Mouse (Mus musculus): ENCODE measurements around the gene Hsf4. TPM values are rescaled to one million over a fixed set of nuclear protein-coding genes. Genes with fewer than 3 reads are reported as not detected.
A peak's percentile ranks its signal among the peaks of the same experiment; 100 is the strongest.

The Hsf4 gene
- polyA plus RNA-seq, 1 experiment from 2014 or later, result 0.09 TPM

DNA sequence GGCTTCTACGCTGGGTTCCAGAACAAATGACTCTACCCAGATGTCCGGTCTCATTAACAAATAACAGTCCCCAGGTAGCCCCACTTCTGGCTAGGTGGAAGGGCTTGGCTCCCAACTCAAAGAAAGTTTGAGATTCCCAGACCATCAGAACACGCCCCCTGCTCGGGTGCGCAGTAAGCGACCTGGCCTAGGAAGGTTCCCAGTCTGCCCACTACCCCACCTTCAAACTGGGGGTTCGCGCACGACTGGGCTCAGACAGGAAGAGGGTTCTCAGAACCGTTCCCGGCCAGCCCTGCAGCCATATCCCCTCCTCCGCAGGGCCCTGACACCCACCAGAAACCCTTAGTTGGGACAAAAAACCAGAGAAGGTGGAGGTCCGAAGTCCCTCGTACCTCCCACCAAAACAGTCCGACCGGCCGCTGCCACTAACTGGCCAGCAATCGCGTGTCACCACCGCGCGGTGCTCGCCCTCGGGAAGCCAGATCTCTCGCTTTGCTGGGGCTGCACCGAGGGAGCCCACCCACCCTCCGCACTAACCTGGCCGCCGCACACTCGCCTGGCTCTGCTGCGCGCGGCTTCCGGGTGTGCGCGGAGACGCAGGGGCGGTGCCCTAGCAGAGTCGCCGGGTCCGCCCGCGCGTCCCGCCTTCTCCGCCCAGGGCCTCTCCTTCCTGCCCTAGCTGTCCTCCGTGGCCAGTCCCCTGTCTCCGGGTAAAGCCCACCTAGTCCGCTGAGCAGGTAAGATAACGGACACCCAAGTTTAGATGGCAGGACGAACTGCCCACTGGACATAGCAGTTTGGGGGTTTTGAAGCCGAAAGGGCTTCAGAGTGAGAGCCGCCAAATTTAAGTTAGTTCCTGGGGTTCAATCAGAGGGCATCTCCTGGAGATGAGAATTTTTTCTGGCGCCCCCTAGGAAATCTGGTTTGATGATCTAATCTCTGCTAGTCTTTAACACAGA is 5.3 kb upstream of the Hsf4 start, which contains the start of the genes Tradd and Fbxl8:
Gene Tradd (minus strand): TSS at position 586 of the 959 bp plus-strand sequence.
Gene Fbxl8 (plus strand): TSS at position 625 of the 959 bp plus-strand sequence.
- peak within 1 kb of the TSS; percentile 74 for H3K4me3 ChIP-seq
- H3K4me1 ChIP-seq (replicated peaks), result peaks cover 39% of the 10 kb centered on the region
- no peaks in the 10 kb centered on the region for H3K36me3 ChIP-seq
- 1% methylated on average over 54 of the region's 54 CpGs for WGBS
- peaks cover 100% of the 10 kb centered on the region for H3K27me3 ChIP-seq (ENCODE audit: insufficient read depth, poor library complexity, severe bottlenecking)
- peak; percentile 76 for DNase-seq (ENCODE audit: low spot score)
- H3K9me3 ChIP-seq, result peaks cover 13% of the 10 kb centered on the region
- H3K27ac ChIP-seq, result peak within 1 kb of the TSS; percentile 56

DNA sequence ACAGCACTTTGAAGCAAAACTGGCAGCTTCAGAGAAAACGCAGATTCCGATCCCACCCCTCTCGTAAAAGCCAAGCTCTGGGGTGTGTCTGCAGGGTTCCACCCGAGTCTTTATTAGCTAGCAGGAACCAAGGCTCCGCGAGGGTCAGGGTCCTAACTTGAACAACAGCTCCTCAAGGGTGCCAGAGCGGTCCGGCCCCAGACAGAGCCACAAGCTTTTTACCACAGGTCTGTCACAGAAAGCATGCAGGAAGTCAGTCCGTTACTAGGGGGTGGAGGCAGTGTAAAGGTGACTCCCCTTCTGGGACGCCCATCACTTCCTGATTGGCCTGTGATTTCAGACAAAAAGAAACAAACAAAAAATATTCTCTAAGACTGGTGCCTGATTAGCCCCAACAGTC is 4.5 kb upstream of the Hsf4 start:
- Histone ChIP-seq H3K9me3 (peaks cover 13% of the 10 kb centered on the region), H3K4me3 (peak overlapping the region; percentile 74), H3K27ac (no peak overlapping the region), H3K27me3 (ENCODE audit: insufficient read depth, poor library complexity, severe bottlenecking) (peaks cover 100% of the 10 kb centered on the region), H3K36me3 (no peaks in the 10 kb centered on the region), H3K4me1 (replicated peaks) (peaks cover 39% of the 10 kb centered on the region)
- no peak for DNase-seq (ENCODE audit: low spot score)
- 16% methylated on average over 10 of the region's 10 CpGs for WGBS

DNA sequence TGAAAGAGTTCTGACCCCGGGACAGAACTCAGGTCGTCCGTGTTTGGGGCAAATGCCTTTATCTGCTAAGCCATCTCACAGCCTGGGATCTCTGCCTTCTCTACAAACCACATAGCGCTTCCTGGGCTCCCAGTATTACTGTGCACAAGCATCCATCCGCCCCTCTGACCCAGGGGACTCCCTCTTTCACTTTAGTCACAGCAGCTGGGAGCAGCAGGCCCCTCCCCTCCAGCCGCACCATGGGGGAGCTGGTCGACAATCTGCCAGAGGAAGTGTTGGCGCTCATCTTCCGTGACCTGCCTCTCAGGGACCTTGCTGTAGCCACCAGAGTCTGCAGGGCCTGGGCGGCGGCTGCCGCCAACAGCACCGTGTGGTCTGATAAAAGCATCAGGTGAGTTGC is 2.8 kb upstream of the Hsf4 start:
- no peak for DNase-seq (ENCODE audit: low spot score)
- H3K36me3 ChIP-seq, result no peaks in the 10 kb centered on the region
- H3K27ac ChIP-seq, result no peak overlapping the region
- H3K27me3 ChIP-seq (ENCODE audit: insufficient read depth, poor library complexity, severe bottlenecking), result peaks cover 100% of the 10 kb centered on the region
- H3K4me3 ChIP-seq, result no peak overlapping the region
- peaks cover 9% of the 10 kb centered on the region for H3K9me3 ChIP-seq
- peaks cover 50% of the 10 kb centered on the region for H3K4me1 ChIP-seq (replicated peaks)
- WGBS, result 6% methylated on average over 13 of the region's 13 CpGs

GRCm38 (mm10) chr8:105268342-105269074 is 1.1 kb upstream of the Hsf4 start:
- Histone ChIP-seq H3K9me3 (peaks cover 6% of the 10 kb centered on the region), H3K4me1 (replicated peaks) (peaks cover 53% of the 10 kb centered on the region), H3K4me3 (peak overlapping the region; percentile 59), H3K36me3 (no peaks in the 10 kb centered on the region), H3K27me3 (ENCODE audit: insufficient read depth, poor library complexity, severe bottlenecking) (peaks cover 100% of the 10 kb centered on the region), H3K27ac (peak overlapping the region; percentile 45)
- peak; percentile 81 for DNase-seq (ENCODE audit: low spot score)
- under 1% methylated on average over 65 of the region's 65 CpGs for WGBS

GRCm38 (mm10) chr8:105269075-105269458 is 534 bp upstream of the Hsf4 start:
- no peak for DNase-seq (ENCODE audit: low spot score)
- Histone ChIP-seq H3K36me3 (no peaks in the 10 kb centered on the region), H3K27ac (peak overlapping the region; percentile 45), H3K9me3 (peaks cover 6% of the 10 kb centered on the region), H3K4me3 (peak overlapping the region; percentile 59), H3K4me1 (replicated peaks) (peaks cover 51% of the 10 kb centered on the region), H3K27me3 (ENCODE audit: insufficient read depth, poor library complexity, severe bottlenecking) (peaks cover 100% of the 10 kb centered on the region)
- WGBS, result under 1% methylated on average over 10 of the region's 10 CpGs

DNA sequence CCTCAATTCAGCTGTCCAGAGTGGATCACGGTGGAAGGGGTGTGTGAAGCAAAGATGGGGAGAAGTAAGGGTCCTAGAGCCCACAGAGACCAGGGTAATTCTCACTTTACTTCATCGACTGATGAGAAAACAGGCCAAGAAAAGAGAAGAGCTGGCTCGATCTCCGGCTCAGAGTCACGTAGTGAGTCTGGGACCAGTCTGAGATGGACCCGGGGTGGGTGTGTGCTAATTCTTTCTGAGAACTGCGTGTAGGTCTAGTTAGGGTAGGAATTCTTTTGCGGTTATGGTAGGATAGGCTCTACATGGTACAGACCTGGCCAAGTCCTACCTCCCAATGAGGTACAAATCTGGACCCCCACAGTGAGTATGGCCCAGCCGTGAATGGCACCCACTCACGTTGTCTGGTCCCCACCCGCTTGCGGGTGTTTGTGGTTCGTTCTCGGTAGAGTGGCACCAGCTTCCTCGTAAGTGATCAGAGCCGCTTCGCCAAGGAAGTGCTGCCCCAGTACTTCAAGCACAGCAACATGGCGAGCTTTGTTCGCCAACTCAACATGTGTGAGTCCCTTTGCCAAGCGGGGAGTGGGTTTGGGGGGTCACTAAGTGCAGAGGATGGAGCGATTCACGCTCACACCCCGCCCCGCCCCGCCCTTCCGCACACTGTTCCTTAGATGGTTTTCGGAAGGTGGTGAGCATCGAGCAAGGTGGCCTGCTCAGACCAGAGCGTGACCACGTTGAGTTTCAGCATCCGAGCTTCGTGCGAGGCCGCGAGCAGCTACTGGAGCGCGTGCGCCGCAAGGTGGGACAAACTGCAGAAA is 707 bp downstream of the Hsf4 start:
- peak; percentile 40 for DNase-seq (ENCODE audit: low spot score)
- Histone ChIP-seq H3K27me3 (ENCODE audit: insufficient read depth, poor library complexity, severe bottlenecking) (peaks cover 100% of the 10 kb centered on the region), H3K4me1 (replicated peaks) (peaks cover 41% of the 10 kb centered on the region), H3K4me3 (peak overlapping the region; percentile 59), H3K36me3 (no peaks in the 10 kb centered on the region), H3K27ac (no peak overlapping the region), H3K9me3 (peaks cover 6% of the 10 kb centered on the region)
- 2% methylated on average over 39 of the region's 39 CpGs for WGBS

DNA sequence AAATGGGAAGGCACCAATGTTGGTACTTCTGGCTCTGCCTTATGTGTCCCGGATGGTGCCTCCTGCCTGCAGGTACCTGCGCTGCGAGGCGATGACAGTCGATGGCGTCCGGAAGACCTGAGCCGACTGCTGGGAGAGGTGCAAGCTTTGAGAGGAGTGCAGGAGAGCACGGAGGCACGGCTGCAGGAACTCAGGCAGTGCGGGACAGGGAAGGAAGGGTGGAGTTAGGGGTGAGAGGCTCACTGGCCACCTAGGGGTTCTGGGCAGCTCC is 1.2 kb downstream of the Hsf4 start:
- peaks cover 47% of the 10 kb centered on the region for H3K4me1 ChIP-seq (replicated peaks)
- peak overlapping the region; percentile 11; the same call in 1 of the 2 replicates for H3K4me3 ChIP-seq
- H3K27ac ChIP-seq, result no peak overlapping the region
- 2% methylated on average over 11 of the region's 11 CpGs for WGBS
- H3K36me3 ChIP-seq, result no peaks in the 10 kb centered on the region
- peaks cover 100% of the 10 kb centered on the region for H3K27me3 ChIP-seq (ENCODE audit: insufficient read depth, poor library complexity, severe bottlenecking)
- DNase-seq (ENCODE audit: low spot score), result no peak
- H3K9me3 ChIP-seq, result peaks cover 6% of the 10 kb centered on the region

DNA sequence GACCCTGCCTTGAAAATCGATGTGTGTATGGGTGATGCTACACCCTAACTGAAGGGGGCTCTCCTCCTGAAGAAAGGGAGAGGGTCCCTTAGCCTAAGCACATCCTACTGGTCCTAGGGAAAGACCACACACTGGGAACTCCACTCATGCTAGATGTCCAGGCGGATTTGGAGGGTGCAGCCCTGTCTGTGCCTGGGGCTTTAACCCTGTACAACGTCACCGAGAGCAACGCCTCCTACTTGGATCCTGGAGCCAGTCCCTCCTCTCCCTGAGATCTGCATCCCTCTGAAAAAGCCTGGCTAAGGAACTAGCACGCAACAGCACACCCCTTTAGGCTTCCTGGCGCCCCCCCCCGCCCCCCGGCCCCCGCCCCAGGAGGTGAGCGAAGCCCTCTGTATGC is 5.8 kb downstream of the Hsf4 start:
- no peaks in the 10 kb centered on the region for H3K9me3 ChIP-seq
- peaks cover 7% of the 10 kb centered on the region; the same call in 1 of the 2 replicates for H3K36me3 ChIP-seq
- peak overlapping the region; percentile 55; the same call in 1 of the 2 replicates for H3K4me3 ChIP-seq
- H3K4me1 ChIP-seq (replicated peaks), result peaks cover 39% of the 10 kb centered on the region
- H3K27ac ChIP-seq, result no peak overlapping the region
- WGBS, result 6% methylated on average over 11 of the region's 11 CpGs
- DNase-seq (ENCODE audit: low spot score), result no peak
- peaks cover 100% of the 10 kb centered on the region for H3K27me3 ChIP-seq (ENCODE audit: insufficient read depth, poor library complexity, severe bottlenecking)

- no peaks in the 10 kb centered on the region for H3K9me3 ChIP-seq
- no peak for DNase-seq (ENCODE audit: low spot score)
- 5% methylated on average over 10 of the region's 10 CpGs for WGBS
- H3K36me3 ChIP-seq, result peaks cover 10% of the 10 kb centered on the region; the same call in 1 of the 2 replicates
- peak within 1 kb of the TSS; percentile 30 for H3K27ac ChIP-seq
- H3K4me3 ChIP-seq, result peak within 1 kb of the TSS; percentile 55
- peaks cover 100% of the 10 kb centered on the region for H3K27me3 ChIP-seq (ENCODE audit: insufficient read depth, poor library complexity, severe bottlenecking)
- H3K4me1 ChIP-seq (replicated peaks), result peaks cover 34% of the 10 kb centered on the region
Observed at GRCm38 (mm10) chr8:105275840-105276239, 6.2 kb downstream of the Hsf4 start, which contains the start of gene Nol3. TSS of gene Nol3 (plus strand) at chr8:105276140.

- Histone ChIP-seq H3K27me3 (ENCODE audit: insufficient read depth, poor library complexity, severe bottlenecking) (peaks cover 100% of the 10 kb centered on the region), H3K4me3 (peak overlapping the region; percentile 55), H3K4me1 (replicated peaks) (peaks cover 32% of the 10 kb centered on the region), H3K9me3 (no peaks in the 10 kb centered on the region), H3K36me3 (peaks cover 14% of the 10 kb centered on the region), H3K27ac (peak overlapping the region; percentile 30)
- WGBS, result 4% methylated on average over 30 of the region's 30 CpGs
- DNase-seq (ENCODE audit: low spot score), result peak; percentile 66
Observed at GRCm38 (mm10) chr8:105276292-105277120, 6.9 kb downstream of the Hsf4 start.

- Histone ChIP-seq H3K27me3 (ENCODE audit: insufficient read depth, poor library complexity, severe bottlenecking) (peaks cover 100% of the 10 kb centered on the region), H3K4me3 (peak overlapping the region; percentile 34), H3K9me3 (no peaks in the 10 kb centered on the region), H3K27ac (no peak overlapping the region), H3K4me1 (replicated peaks) (peaks cover 34% of the 10 kb centered on the region), H3K36me3 (peaks cover 38% of the 10 kb centered on the region)
- WGBS, result 2% methylated on average over 28 of the region's 28 CpGs
- DNase-seq (ENCODE audit: low spot score), result no peak
Observed at GRCm38 (mm10) chr8:105278911-105279334, 9.3 kb downstream of the Hsf4 start.

Data from hindbrain, embryonic 10.5 days (tissue).